Mouse (Mus musculus) cerebellum, adult 2 months (tissue): ENCODE results near the gene Asb10.

Source experiments
- CTCF ChIP-seq: fragments of 200-500 bp; IDR thresholded peaks from 2 replicates; pipeline ENCODE4 v1.5.1; 2011; ENCODE audit warnings: low read depth, mild to moderate bottlenecking, control low read depth, low read length, moderate library complexity, borderline replicate concordance; ENCODE audit not compliant: insufficient read depth
- POLR2A ChIP-seq: fragments of 200-500 bp; IDR thresholded peaks from 2 replicates; pipeline ENCODE4 v1.6.1; 2011; ENCODE audit warnings: low read length, control low read depth, borderline replicate concordance; ENCODE audit not compliant: insufficient read depth

DNA sequence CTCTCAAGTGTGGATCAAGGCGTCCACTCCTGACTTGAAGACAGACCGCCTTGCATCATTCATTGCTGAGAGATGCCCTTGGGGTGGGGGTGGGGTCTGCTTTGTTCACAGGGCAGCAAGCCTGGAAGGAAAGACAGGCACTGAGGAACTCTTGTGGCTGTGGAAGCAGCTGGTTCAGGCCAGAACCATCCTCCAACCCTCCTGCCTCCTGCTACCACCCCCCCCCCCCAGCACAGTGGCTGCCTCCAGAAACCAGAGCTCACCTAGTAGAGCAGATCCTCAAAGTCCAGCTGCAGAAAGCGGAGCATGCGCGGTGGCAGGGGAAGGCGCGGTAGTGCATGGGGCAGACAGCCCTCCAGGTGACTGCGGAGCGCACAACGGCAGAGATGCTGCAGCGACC, 7.4 kb downstream of the Asb10 start:
- no peak for TF ChIP-seq CTCF
- no peak for TF ChIP-seq POLR2A
